Mouse (Mus musculus) heart, postnatal 25 days (tissue): ENCODE measurements around the gene Crb1. TPM values are rescaled to one million over a fixed set of nuclear protein-coding genes. Genes with fewer than 3 reads are reported as not detected.
"Not testable (repeated sequence)": the region's sequence is repeated elsewhere in the genome, so short reads cannot be mapped to it uniquely, and the experiment has no call there.

Source experiments
- DNase-seq: peaks from one replicate; pipeline ENCODE4 v3.0.0; 2022; ENCODE audit warnings: low spot score
- intact Hi-C: fragments of 180-260 bp; cut with DNase I; formaldehyde crosslinking; loops from one replicate; pipeline ENCODE4 v1.15.1; 2025
- total RNA-seq, 2 experiments: library from RNA; stranded (reverse); gene quantifications; 2 replicates each; pipeline ENCODE4 v1.2.3; 2021

The Crb1 gene
- total RNA-seq, 2 experiments from 2014 or later, result 0.25 to 0.52 TPM

DNA sequence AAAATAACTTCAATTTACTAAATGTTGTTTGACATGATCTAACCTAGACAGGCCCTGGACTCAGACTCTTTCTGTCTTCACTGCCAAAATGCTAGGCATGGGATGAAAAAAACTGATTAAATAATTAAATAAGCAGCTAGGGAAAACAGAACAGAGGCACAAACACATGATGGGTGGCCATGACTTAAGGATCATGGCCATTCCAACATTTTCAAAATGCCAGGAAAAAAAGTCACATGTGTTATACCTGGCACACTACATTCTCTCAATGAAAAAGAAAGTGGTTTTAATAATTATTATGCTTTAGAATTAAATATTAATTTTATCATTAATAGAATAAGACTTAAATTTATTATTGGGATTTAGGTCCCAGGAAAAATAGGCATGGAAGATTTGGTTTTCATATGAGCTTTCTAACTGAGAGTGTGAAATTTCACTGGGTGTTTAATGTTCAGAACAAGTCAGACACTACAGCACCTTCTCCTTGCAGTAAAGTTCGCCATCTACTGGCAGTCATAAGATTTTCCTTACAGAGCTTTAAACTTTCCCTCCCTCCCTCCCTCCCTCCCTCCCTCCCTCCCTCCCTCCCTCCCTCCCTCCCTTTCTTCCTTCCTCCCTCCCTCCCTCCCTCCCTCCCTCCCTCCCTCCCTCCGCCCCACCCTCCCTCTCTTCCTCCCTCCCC, 36.6 kb downstream of the Crb1 start:
- intact Hi-C loops, result no loop called here
- no peak for DNase-seq

DNA sequence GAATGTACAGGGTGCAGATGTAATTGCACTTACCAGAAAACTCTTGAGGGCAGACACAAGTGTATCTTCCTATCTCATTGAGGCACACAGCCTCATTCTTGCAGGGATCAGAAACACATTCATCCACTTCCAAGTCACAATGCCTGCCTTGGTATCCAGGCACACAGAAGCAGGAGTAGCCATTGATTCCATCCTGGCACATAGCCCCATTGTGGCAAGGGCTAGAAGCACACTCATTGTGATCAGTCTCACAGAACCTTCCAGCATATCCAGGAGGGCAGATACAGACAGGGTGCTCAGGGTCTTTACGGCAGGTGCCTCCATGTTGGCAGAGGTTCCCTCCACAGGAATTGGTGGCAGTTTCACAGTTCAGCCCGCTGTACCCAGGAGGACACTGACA, 39.9 kb downstream of the Crb1 start:
- intact Hi-C loops, result no loop called here
- DNase-seq, result no peak

GRCm38 (mm10) chr1:139328811-139329210, 48.1 kb downstream of the Crb1 start:
- intact Hi-C loops, result no loop called here
- no peak for DNase-seq

DNA sequence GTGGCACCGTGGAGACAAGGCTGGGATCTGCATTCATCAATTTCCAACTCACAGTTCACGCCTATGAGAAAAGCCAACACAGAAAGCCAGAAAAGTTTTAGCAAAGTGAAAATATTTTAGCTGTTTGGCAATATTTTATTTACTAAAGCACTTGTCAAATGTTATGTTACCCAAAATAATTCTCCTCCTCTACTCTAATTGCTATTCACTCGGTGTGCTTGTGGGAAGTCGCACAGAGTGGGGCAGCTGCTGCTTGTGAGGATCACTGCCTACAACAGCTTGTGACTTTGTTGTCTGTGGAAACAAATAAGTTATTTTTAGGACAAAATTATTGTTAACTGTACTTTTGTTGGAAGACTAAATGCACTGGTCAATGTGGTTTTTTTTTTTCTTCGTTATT, 48.6 kb downstream of the Crb1 start:
- no peak for DNase-seq
- intact Hi-C loops, result no loop called here

GRCm38 (mm10) chr1:139325378-139325777, 51.5 kb downstream of the Crb1 start:
- DNase-seq, result no peak
- intact Hi-C loops, result no loop called here

GRCm38 (mm10) chr1:139319798-139320197, 57.1 kb downstream of the Crb1 start:
- intact Hi-C loops, result no loop called here
- DNase-seq, result no peak

DNA sequence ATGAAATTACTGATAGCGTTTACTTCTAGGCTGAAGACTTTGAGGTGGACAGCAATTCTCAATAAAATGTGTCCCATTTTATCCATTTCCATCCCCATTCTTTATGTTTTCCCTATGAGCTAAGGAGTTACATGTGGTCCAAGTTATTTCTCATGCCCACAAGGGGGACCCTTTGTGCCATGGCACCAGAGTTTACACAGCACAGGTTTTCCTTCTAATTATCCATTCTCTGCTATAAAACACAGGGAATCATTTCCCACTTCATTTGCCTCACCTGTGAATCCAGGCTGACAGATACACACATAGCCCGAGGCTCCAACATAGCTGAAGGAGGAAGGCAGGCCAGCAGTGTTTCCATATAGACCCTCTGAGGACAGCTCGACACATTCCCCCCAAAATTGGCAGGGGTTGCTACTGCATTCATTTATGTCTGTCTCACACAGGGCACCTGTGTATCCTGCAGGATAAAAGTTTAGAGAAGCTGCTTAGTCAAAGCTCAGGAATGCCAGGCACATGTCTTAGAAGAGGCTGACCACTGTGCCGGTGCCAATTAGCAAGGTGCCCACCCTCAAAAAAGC, 62.5 kb downstream of the Crb1 start:
- DNase-seq, result no peak
- intact Hi-C loops, result loop anchor here (2.0 kb wide), 1 partner anchor 24 kb away; no protein-coding TSS in a partner anchor

GRCm38 (mm10) chr1:139308915-139309314, 68.0 kb downstream of the Crb1 start:
- intact Hi-C loops, result no loop called here

GRCm38 (mm10) chr1:139302519-139302918, 74.4 kb downstream of the Crb1 start:
- not testable (repeated sequence) for DNase-seq

More at GRCm38 (mm10) chr1:139308915-139309314, 68.0 kb downstream of the Crb1 start:
- no peak for DNase-seq

GRCm38 (mm10) chr1:139301830-139302229, 75.1 kb downstream of the Crb1 start:
- DNase-seq, result no peak
- intact Hi-C loops, result no loop called here

More at GRCm38 (mm10) chr1:139302519-139302918, 74.4 kb downstream of the Crb1 start:
- intact Hi-C loops, result not testable (repeated sequence)

GRCm38 (mm10) chr1:139292023-139292422, 84.9 kb downstream of the Crb1 start:
- intact Hi-C loops, result no loop called here
- DNase-seq, result no peak

GRCm38 (mm10) chr1:139291593-139291992, 85.3 kb downstream of the Crb1 start:
- intact Hi-C loops, result no loop called here
- DNase-seq, result no peak

DNA sequence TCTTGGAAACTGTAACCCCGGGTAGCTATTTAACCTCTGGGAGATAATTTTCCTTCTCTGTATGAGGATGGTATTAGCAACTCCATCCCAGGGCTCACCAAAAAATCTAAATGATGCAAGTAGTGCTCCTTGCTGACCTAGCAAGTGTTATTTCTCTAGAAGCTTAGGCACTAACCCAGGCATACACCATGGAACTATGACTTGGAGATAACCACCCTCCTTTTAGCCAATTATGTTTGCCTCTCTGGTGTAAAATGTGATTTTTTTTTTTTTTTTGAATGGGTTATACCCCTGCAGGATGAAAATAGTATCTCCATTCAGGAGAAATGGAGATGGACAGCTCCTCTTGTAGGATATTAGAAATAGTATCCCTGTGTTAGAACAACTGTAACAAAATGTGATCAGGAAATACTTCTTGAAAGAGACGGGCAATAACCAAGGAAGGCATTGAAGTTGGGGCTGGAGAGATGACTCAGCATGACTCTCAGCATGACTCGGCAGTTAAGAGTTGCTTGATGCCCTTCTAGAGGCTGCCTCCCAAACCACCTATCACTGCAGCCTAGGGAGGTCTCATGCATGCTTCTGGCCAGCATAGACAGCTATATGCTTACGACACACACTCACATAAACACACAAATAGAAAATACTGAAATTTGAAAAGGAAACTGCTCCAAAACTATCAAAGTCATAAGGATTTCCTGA, 100.1 kb downstream of the Crb1 start:
- no peak for DNase-seq
- intact Hi-C loops, result no loop called here

- intact Hi-C loops, result loop anchor here (2.0 to 5.0 kb wide), 2 partner anchors 106 to 433 kb away; no protein-coding TSS in a partner anchor
- no peak for DNase-seq
Measured at GRCm38 (mm10) chr1:139267844-139268243, 109.1 kb downstream of the Crb1 start.

DNA sequence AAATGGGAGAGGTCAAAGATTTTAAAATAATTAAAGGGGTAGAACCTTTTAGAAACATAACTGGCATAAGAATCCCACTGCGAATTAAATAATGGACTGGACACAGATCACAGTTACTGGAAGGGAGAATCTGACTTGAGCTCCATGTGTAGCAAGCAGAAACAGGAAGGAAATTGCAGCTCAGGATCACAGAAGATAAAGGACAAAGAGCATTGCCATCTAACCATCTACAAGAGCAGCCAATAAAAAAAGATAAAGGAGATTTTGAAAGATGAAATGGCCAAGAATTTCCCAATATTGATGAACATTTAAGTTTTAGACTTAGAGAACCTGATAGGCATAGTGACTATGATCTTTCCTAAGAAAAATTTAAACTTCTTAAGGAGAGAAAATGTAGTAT, 112.7 kb downstream of the Crb1 start:
- DNase-seq, result no peak
- intact Hi-C loops, result no loop called here

DNA sequence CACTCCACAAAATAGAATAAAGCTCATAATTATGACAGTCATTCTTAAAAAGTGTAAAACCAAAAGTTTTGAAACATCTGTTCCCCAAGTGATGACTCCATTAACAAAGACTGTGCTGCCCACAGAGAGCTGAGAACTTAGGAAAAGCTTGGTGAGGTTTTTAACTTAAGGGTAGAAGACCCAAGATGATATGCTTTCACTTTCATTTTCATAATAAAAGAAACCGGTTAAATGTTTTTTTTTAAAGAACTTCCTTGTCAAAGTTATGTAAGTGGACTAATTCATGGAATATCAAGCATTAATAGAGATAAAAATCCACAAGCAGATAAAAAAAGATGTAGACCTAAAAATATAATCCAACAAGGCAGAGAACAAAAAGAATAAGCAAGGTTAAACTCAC, 113.7 kb downstream of the Crb1 start:
- intact Hi-C loops, result no loop called here

DNA sequence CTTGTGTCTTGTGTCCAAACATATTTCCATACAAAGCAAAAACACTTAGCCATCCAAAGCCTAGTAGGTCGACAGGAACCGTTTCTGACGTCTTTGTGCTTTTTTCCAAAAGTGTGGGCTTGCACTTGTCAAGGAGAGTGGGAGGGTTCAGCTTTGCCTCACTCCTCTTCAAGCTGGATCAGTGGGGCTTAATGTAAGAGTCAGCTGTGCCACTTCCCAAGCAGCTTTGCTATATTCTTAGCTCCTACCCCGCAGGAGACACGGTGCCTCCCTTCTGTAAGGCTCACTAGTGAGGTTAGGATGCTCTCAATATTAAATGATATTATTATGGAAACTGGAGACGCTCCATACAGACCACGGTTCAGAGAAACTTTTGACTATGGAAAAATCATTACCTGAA, 121.3 kb downstream of the Crb1 start:
- DNase-seq, result no peak
- intact Hi-C loops, result no loop called here

More for the DNA sequence above, 113.7 kb downstream of the Crb1 start:
- DNase-seq, result no peak

DNA sequence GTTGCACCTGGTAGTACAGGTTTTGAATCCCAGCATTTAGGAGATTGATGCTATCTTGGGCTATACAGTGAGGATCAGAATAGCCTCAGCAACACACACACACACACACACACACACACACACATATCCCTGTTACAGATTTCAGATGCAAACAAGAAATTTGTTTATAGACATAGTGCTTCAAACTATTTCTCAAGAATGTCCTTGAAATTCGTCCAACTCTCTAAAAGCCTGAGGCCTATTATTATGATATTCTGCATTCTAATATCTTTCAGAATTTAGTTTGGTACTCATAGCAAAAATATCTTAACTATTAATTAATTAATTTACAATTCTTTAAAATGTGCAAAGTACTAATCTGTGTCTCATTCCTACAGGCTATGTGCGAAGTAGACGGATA, 124.9 kb downstream of the Crb1 start:
- DNase-seq, result no peak
- intact Hi-C loops, result no loop called here

DNA sequence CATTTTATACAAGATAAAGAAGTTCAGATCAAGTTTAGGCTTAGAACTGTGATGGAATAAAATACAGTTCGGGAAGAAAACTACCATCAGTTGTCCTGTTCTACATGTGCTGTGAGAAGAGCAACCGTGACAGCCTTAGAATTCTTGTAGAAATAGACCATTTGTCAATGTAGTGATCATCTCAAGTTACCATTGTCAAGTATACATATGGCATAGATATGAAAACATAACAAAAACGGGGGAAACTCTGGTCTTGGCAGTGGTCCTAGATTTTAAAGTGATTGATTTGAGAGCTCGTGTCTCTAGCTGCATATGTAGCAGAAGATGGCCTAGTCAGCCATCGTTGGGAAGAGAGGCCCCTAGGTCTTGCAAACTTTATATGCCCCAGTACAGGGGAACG, 127.7 kb downstream of the Crb1 start:
- intact Hi-C loops, result no loop called here
- no peak for DNase-seq

- intact Hi-C loops, result no loop called here
- no peak for DNase-seq
Measured at GRCm38 (mm10) chr1:139246723-139247380, 130.0 kb downstream of the Crb1 start.

GRCm38 (mm10) chr1:139236794-139237193, 140.1 kb downstream of the Crb1 start:
- intact Hi-C loops, result no loop called here
- no peak for DNase-seq
